In the genomic region with DNA sequence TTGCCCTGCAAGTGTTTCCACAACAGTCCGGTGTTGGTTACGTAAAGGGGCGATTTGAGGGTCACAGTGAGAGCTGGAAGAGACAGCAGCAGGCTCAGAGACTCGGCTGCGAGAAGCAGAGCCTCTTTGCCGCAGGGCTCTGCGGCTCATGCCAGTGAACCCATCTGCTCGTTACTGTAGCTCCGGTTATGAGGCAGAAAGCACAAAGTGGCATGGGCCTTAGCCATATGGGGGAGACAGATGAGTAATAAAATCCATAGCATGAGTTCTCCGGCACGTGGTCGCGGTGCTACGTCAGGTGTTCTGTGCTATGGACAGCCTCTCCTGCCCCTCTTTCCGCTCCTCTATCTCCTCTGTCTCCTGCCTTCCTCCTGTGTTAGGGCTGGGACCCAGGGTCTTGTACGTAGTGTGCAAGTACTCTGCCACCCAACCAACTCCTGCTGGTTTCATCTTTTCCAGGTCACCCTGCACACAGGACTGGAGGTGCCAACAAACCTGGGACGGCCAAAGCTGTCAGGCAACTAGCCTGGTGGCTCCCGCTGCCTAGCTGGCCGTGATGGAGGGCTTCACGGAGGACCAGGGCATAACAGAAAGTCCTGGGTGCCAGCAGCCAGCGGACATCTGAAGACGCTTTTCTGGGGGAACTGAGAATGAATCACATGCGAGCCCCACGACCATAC, we compare ENCODE assay signal across 17 mouse cellular contexts. TPM values are rescaled to one million over a fixed set of nuclear protein-coding genes. Genes with fewer than 3 reads are reported as not detected.
DNase-seq lines count a peak whose midpoint lies in the region; ATAC-seq lines count a peak whose summit lies in the region.
"Had no signal": no experiment of that assay in that cellular context is flagged by ENCODE, and none has a peak within 500 bp of the region (broad histone marks: within the 10 kb centered on the region; RNA-seq: fewer than 3 reads in every experiment).

No protein-coding gene starts in this region.

- no peak overlapping the region for H3K9ac ChIP-seq in midbrain, embryonic 11.5 days (ENCODE audit: low read length)
- H3K9ac ChIP-seq in midbrain, embryonic 13.5 days (replicated peaks): no peak overlapping the region
- H3K9ac ChIP-seq: liver, embryonic 14.5 days; midbrain, embryonic 12.5 days had no signal

- no peaks in the 10 kb centered on the region for H3K9me3 ChIP-seq in midbrain, embryonic 11.5 days (ENCODE audit: control insufficient read depth, low read length)
- H3K9me3 ChIP-seq in midbrain, embryonic 13.5 days: no peaks in the 10 kb centered on the region
- H3K9me3 ChIP-seq: midbrain, embryonic 12.5 days had no signal

- no peaks in the 10 kb centered on the region for H3K4me1 ChIP-seq in midbrain, embryonic 11.5 days (ENCODE audit: control insufficient read depth, insufficient read depth, low read length)
- no peaks in the 10 kb centered on the region for H3K4me1 ChIP-seq in midbrain, embryonic 13.5 days (replicated peaks)
- H3K4me1 ChIP-seq: midbrain, embryonic 12.5 days had no signal

- H3K27ac ChIP-seq in midbrain, embryonic 11.5 days (ENCODE audit: low read depth, low read length): no peak overlapping the region
- H3K27ac ChIP-seq in midbrain, embryonic 13.5 days: no peak overlapping the region
- H3K27ac ChIP-seq: liver, embryonic 14.5 days; midbrain, embryonic 12.5 days had no signal

- peak; percentile 54 for DNase-seq in midbrain, embryonic 11.5 days (ENCODE audit: low spot score, missing footprints)
- peak; percentile 72 for DNase-seq in cerebellum, adult 11-12 months
- peak; percentile 57 to 70 for DNase-seq in cerebellum, postnatal 10 days
- peak; percentile 39 for DNase-seq in left cerebral cortex, postnatal 4 days
- DNase-seq in heart, adult 18-20 months: no peak
- DNase-seq in lung, postnatal 10 days: no peak
- DNase-seq: heart, postnatal 14 days; kidney, adult 18-20 months; kidney, postnatal 4 days; lung, postnatal 14 days; thymus, adult 18-20 months had no signal

- no peak overlapping the region for H3K4me2 ChIP-seq in midbrain, embryonic 11.5 days
- no peak overlapping the region for H3K4me2 ChIP-seq in midbrain, embryonic 13.5 days (replicated peaks)
- H3K4me2 ChIP-seq: midbrain, embryonic 12.5 days had no signal

- 86% methylated on average over 24 of the region's 24 CpGs for WGBS in midbrain, embryonic 11.5 days
- 83% methylated on average over 24 of the region's 24 CpGs for WGBS in midbrain, embryonic 13.5 days

- no peak for ATAC-seq in midbrain, embryonic 11.5 days (ENCODE audit: low FRiP score)
- no peak for ATAC-seq in midbrain, embryonic 13.5 days
- ATAC-seq: hindbrain, embryonic 16.5 days; Patski had no signal

- intact Hi-C loops in left cerebral cortex, postnatal 4 days (cut with DNase I): no loop called here

- no peak overlapping the region for H3K4me3 ChIP-seq in midbrain, embryonic 11.5 days (ENCODE audit: low read depth, low read length)
- H3K4me3 ChIP-seq in midbrain, embryonic 13.5 days (replicated peaks): no peak overlapping the region
- H3K4me3 ChIP-seq: erythroblast, embryonic 14.5 days; midbrain, embryonic 12.5 days had no signal

- no peaks in the 10 kb centered on the region for H3K27me3 ChIP-seq in midbrain, embryonic 11.5 days (ENCODE audit: control insufficient read depth, insufficient read depth, low read length)
- 0 out of 2 replicates have a peak, but pooled peaks cover 7% of the 10 kb centered on the region for H3K27me3 ChIP-seq in midbrain, embryonic 13.5 days
- H3K27me3 ChIP-seq: Patski had no signal

- H3K36me3 ChIP-seq in midbrain, embryonic 11.5 days (ENCODE audit: control insufficient read depth, insufficient read depth, low read length): no peaks in the 10 kb centered on the region
- H3K36me3 ChIP-seq in midbrain, embryonic 13.5 days: peaks cover 41% of the 10 kb centered on the region

RNA-seq across cellular contexts. Expression of a gene that starts 34.1 kb away (rescaled TPM):
- 136 and 138 TPM in 2 replicates for polyA plus RNA-seq in midbrain, embryonic 11.5 days (2014; fragmentation: Nextera tagmentation; extraction: Ambion mirVana)
- polyA plus RNA-seq in midbrain, embryonic 13.5 days (2015; fragmentation: Nextera tagmentation; extraction: Ambion mirVana): 99.1 and 106 TPM in 2 replicates
- 10 to 100 TPM; 62.1 to 69.6 TPM for total RNA-seq in left cerebral cortex, postnatal 4 days (2021)
- 100 to 1,000 TPM; 177 to 188 TPM for total RNA-seq in heart, adult 18-20 months (2021)

RNA-seq across cellular contexts. Expression of a gene that starts 34.2 kb away (rescaled TPM):
- polyA plus RNA-seq in midbrain, embryonic 11.5 days (2014; fragmentation: Nextera tagmentation; extraction: Ambion mirVana): 40.6 and 41.7 TPM in 2 replicates
- polyA plus RNA-seq in midbrain, embryonic 13.5 days (2015; fragmentation: Nextera tagmentation; extraction: Ambion mirVana): 35.9 and 37.4 TPM in 2 replicates
- total RNA-seq in left cerebral cortex, postnatal 4 days (2021): 10 to 100 TPM; 21.2 to 24.2 TPM
- total RNA-seq in heart, adult 18-20 months (2021): 10 to 100 TPM; 44.3 to 48.5 TPM

RNA-seq across cellular contexts. Expression of a gene that starts 35.8 kb away (rescaled TPM):
- polyA plus RNA-seq in midbrain, embryonic 11.5 days (2014; fragmentation: Nextera tagmentation; extraction: Ambion mirVana): 2.9 and 3.3 TPM in 2 replicates
- 16.8 and 17.6 TPM in 2 replicates for polyA plus RNA-seq in midbrain, embryonic 13.5 days (2015; fragmentation: Nextera tagmentation; extraction: Ambion mirVana)
- total RNA-seq in left cerebral cortex, postnatal 4 days (2021): 100 to 1,000 TPM; 251 to 271 TPM
- under 1 TPM; 0.47 to 0.67 TPM for total RNA-seq in heart, adult 18-20 months (2021)
- polyA plus RNA-seq: erythroblast, embryonic 14.5 days had no signal

Comparison
In these comparisons a context has a peak if more than half of its experiments do, and no peak if none do; other contexts are left out.
1. DNase-seq: peak in midbrain, embryonic 11.5 days (single experiment), cerebellum, adult 11-12 months (single experiment), cerebellum, postnatal 10 days (2 of 2) and left cerebral cortex, postnatal 4 days (single experiment); none in heart, adult 18-20 months (0 of 2) and lung, postnatal 10 days (single experiment).
2. RNA of a gene that starts 35.8 kb away (total RNA-seq): 251 to 271 TPM in left cerebral cortex, postnatal 4 days; 0.47 to 0.67 TPM in heart, adult 18-20 months; every median in the first group is over 100 times any median in the second.